Mouse (Mus musculus) small intestine, adult 2 months (tissue): ENCODE results near the gene Cnih4.

Experiments used
- CTCF ChIP-seq: fragments of 200-500 bp; IDR thresholded peaks from 2 replicates; pipeline ENCODE4 v1.5.1; 2012; ENCODE audit warnings: low read depth, mild to moderate bottlenecking, control low read depth, inconsistent platforms, low read length, moderate library complexity, mixed read lengths; ENCODE audit not compliant: insufficient replicate concordance, insufficient read length; ENCODE audit errors: extremely low read depth
- POLR2A ChIP-seq: fragments of 200-500 bp; IDR thresholded peaks from 2 replicates; pipeline ENCODE4 v1.6.1; 2012; ENCODE audit warnings: low read depth, mild to moderate bottlenecking, control low read depth, inconsistent platforms, low read length, moderate library complexity

DNA sequence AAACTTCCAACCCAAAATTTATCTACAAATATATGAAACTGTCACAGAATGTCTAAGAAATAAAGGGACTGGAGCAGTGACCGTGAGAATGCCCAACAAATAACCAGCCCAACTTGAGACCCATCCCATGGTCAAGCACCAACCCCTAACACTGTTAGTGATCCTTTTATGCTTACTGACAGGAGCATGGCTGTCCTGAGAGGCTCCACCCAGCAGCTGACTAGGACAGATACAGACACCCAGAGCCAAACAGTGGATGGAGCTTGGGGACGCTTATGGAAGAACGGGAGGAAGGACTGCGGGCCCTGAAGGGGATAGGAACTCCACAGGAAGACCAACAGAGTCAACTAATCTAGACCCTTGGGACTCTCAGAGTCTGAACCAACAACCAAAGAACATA lies 44.4 kb downstream of the Cnih4 start:
- TF ChIP-seq CTCF (no peak), POLR2A (no peak)
